Mouse (Mus musculus): ENCODE data around the gene Zfyve1. TPM values are rescaled to one million over a fixed set of nuclear protein-coding genes. Genes with fewer than 3 reads are reported as not detected.
"Not testable (repeated sequence)": the region's sequence is repeated elsewhere in the genome, so short reads cannot be mapped to it uniquely, and the experiment has no call there.

Zfyve1 gene
- total RNA-seq (2021) = 10 to 100 TPM; 45.9 to 48.2 TPM
- long read RNA-seq, full-length matches to known transcripts = 16 of 31 reads
- long read RNA-seq, partial matches to known transcripts = 5 of 31 reads
- long read RNA-seq, other reads (novel, unspliced or antisense) = 10 of 31 reads

DNA sequence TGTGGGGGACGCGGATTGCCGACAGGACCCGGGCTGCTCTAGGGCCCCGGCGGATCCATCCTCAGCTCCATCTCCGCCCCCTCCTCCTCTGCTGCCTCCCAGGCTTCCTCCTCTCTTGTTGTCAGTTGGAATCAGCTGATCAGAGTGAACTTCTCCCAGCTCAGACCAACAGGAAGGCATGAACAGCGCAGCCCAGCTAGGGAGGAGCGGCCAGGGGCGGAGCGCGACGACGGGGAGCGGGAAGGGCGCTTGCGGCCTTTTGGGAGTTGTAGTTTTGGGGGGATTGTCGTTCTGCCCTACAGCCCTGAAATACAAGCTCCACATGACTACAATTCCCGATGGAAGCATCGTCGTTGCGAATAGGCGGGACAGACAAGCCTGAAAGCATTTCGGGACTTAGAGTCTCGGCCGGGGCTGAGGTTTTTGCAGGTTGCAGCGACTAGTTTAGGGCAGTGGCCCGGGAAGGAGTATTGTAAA, at the start of gene Zfyve1:
Gene Zfyve1 (minus strand): TSS at position 198 of the 477 bp plus-strand sequence.
- peak; percentile 97 for DNase-seq (ENCODE audit: low spot score in 2 of 2)

DNA sequence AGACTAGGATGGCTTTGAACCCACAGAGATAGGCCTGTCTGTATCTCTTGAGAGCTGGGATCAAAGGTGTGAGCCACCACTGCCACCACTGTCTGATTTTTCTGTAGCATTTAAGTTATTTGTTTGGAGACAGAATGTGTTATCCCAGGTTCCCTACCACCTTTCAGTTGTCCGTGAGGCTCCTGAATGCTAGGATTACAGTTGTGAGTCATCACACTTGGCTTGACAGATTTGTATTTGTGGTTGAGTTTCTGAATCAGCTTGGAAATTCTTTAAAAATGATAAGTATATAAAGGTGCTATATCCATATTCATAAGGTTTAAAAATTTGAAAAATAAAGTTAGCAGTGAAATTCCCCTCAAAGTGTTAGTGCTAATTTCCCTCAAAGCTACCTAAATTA, 46.1 kb upstream of the Zfyve1 start:
- DNase-seq (ENCODE audit: low spot score in 2 of 2) = no peak

DNA sequence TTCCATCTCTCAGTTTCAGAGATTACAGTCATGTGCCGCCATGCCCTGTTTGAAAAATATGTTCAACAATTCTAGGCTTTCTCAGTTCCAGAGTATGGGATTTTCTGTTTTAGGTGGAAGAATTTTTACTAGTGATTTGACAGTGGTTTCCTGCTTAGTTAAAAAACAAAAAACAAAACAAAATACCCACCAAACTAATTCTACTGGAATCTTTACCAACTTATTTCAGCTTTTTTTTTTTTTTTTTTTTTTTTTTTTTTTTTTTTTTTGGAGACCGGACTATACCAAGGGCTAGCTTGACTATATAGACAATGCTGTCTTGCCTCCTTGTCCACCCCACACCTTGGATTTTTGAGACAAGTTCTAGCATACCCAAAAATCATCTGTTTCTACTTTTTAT, 44.2 kb upstream of the Zfyve1 start:
- DNase-seq (ENCODE audit: low spot score in 2 of 2) = no peak

DNA sequence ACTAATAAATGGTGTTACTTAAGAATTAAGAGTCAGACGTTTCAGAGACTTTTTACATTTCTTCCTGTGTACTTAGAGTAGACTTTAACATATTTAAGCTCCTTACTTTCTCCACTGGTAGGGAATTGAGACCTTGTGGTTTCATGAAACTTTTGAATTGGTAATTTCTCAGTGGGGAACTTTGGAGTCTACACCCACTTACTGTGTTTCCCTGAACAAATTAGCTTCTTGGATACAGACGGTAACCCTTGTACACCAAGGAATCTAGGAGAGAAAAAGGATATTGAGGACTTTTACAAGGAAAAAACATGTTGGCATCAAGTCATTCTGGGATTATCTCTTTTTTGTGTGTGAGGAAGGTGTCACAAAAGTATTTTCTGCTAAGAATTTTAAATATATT, 36.8 kb upstream of the Zfyve1 start:
- DNase-seq (ENCODE audit: low spot score in 2 of 2) = no peak

DNA sequence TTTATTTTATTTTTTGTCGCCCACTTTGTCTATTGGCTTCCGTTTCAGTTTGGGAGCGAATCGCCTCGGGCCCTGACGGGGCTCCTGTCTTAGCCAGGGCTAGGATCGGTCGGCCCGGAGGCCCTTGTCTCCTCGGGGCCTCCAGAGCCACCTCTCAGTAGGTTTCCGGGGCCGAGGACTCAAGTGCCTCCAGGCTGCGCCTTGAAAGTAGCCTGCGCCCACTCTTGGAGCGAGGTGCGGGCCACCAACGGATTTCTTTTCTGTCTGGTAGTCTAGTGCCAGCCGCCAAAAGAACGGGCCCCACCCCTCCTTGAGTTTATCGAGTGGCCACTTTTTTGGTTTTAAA, 35.6 kb upstream of the Zfyve1 start:
- peak; percentile 43 to 47 for DNase-seq (ENCODE audit: low spot score in 2 of 2)

DNA sequence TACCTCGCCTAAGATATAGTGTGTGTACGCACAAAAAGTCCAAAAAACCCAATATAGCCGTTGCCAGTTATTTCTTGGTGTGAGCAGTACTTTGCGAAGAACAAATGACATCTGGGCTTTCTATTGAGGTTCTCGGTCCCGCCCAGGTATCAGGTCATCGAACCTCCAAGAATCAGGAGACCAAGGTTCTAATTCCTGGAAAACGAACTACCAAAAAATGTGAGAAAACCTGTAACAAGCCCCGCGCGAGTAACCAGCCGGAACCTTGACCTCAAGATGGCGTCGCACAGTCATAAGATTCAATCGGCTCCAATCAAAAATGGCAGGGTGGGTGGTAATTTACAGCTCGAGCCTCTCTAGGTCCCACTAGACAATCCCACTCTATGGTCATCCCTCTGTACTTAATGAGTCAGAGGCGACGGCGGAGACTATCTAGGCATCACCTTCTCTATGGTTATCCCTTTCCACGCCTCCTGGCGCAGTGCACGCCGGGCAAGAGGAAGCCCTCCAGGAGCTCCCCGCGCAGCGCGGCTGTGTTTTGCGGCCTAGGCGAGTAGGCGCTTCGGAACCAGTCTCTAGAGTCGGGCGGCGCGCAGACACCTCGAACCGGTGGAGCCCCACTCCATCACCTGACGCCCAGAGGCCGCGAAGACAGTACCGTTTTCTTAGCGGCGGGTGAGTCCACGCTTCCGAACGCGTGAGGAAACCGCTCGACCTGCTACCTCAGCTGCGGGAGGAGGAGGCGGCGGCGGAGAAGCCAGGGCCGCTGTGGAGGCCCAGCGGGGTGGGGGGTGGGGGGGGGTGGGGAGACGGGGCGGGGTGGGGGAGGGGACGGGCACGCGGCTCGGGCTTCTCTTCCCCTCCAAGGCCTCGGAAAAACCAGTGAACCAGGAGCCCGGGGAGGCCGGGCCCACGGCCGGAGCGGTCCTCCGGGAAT, 35.0 kb upstream of the Zfyve1 start:
- DNase-seq (ENCODE audit: low spot score in 2 of 2) = peak; percentile 96 to 99

DNA sequence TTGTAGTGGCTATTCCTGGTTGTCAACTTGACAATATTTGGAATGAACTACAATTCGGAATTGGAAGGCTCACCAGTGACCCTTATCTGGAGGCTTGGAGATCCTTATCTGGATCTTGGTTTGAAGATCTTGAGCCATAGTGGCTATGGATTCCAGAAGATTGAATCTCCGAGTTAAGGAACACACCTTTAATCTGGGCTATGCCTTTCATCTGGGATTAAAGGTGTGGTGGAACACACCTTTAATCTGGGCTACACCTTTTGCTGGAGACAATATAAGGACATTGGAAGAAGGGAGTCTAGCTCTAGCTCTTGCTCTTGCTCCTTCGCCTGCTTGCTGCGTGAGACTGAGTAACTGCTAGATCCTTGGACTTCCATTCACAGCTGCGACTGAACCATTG, 33.9 kb upstream of the Zfyve1 start, which contains the start of gene Rbm25:
Gene Rbm25 (plus strand): TSS at position 301 of the 400 bp plus-strand sequence.
- not testable (repeated sequence) for DNase-seq (ENCODE audit: low spot score in 2 of 2)

DNA sequence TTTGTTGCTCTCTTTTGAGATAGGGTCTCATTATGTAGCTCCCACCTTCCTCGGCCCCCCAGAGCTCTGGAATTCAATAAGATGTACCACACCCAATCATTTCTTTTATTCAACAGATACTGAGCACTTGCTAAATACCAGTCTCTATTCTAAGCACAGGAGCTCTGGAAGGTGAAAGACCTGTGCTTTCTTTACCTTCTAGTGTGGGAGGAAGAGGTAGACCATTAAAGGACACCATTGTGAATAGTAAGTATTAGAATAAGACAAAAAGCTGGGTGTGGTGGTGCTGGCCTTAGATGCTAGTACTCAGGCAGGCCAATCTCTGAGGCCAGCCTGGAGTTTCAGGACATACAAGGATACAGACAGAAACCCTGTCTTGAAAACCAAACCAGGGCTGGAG, 27.3 kb upstream of the Zfyve1 start:
- DNase-seq (ENCODE audit: low spot score in 2 of 2) = no peak

DNA sequence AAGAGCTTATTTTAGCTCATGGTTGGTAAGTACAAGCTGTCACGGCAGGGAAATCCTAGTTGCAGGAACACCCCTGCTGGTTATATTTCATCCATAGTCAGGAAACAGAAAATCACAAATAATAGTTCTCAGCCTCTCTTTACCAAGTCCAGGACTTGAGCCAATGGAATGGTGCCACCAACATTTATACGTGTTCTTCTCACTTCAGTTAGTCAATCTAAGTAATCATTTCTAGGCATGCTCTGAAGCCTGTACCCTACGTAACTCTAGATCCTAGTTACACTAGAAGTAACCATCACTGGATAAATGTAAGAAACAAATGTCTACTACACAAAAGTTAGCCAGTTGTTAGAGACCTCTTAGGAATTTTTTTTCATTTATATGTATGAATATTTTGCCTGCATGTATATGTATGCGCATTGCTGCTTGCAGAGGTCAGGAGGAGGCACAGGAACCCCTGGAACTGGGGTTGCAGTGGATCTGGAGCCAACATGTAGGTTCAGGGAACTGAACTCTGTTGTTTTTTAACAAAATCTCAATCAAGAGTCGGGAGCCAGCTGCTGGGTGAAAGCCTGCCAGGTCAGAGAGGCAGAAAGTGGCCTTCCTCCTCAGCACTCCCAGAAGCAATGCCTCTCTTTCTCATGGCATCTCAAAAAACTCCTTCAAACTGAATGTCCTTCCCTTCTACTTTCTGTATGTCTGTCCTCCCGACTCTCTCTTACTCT, 25.2 kb upstream of the Zfyve1 start:
- DNase-seq (ENCODE audit: low spot score in 2 of 2) = no peak

DNA sequence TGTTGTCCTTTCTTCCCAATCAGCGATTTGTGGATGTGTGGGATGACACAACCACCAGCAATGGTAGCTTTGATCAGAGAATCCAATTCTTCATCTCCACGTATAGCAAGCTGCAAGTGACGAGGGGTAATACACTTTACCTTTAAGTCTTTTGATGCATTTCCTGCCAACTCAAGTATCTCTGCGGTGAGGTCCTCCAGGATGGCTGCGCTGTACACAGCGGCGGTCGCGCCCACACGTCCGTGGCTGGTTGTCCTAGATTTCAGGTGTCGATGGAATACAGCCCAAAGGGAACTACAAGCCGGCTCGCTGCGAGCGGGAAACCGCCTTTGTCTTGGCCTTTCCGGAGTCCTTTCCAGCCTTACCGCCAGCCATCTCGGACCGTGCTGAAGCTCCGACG, 23.7 kb upstream of the Zfyve1 start:
- DNase-seq (ENCODE audit: low spot score in 2 of 2) = not testable (repeated sequence)

DNA sequence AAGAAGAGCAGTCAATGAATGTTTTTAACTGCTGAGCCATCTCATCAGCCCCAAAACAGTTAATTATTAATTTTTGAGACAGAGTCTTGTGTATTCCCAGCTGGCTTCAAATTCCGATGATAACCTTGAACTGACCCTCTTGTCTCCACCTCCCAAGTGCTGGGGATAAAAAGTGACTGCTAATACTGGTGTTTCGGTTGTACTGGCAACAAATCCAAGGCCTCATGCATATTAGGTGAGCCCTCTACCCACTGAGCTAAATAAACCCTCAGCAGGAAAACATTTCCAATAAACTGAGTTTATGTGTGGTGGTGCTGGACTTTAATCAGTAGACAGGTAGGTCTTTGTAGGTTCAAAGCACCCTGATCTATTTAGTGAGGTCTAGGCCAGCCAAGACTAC, 22.0 kb upstream of the Zfyve1 start:
- no peak for DNase-seq (ENCODE audit: low spot score in 2 of 2)

DNA sequence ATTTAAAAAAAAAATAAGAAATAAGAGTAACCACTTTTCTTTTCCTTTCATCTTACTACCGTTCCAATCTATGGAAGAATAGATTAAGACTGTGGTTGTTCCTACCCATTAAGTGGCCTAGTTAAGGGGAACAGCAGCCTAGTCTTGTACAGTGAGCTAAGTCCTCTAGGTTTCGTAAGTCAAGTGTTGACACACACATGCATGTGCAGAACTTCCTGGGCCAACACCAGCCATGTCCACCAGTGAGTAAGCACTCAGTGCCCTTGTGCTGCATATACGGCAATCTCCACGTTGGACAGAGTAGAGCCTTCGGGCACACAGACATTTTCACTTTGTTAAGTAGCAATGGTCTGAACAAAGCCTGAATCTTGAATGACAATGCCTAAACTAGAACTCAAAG, 20.2 kb upstream of the Zfyve1 start:
- no peak for DNase-seq (ENCODE audit: low spot score in 2 of 2)

DNA sequence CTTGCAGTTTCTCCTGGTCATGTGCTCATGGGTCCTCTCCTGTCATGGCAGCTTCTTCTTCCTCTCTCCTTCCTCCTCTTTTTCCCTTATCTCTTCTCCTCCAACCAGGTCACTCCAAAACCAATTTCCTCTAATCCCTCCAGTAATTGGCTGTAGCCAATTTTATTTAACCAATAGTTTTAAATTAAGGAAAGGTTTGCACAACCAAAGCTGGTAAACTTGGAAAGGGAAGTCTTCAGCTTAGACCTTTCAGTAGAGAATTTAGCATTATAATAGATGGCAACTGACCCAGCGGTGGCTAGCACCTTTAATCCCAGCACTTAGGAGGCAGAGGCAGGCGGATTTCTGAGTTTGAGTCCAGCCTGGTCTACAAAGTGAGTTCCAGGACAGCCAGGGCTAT, 9.4 kb upstream of the Zfyve1 start:
- DNase-seq (ENCODE audit: low spot score in 2 of 2) = not testable (repeated sequence)

DNA sequence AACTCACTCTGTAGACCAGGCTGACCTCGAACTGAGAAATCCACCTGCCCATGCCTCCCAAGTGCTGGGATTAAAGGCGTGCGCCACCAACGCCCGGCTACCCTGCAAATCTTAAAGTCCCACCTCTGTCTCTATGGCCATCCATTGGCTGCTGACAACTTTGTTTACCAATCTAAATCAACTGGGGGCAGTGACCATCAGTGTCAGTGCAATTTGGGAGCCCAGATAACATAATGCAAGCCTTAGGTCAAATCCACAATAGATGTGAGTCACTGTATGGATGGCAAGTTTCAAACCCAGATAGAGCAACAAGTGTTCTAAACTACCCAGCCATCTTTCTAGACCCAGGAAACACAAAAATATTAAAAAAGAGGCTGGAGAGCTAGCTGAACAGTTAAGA, 5.3 kb upstream of the Zfyve1 start:
- no peak for DNase-seq (ENCODE audit: low spot score in 2 of 2)

DNA sequence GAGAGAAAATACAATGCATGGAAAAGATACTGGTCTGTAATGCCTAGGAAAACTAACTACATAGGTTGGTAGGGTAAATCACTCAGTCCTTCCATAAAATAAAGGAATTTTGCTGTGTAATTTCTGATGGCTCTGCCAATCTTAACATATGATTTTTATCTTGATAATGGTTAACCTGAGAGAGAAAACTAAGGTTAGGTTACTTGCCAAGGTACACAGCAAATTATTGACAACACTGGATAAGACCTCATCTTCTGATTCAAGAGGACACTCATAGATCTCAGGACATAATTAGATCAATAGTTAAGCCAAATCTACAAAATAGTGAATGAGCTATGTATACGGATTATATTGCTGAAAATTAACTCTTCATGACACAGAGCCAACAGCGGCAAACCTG, 859 bp upstream of the Zfyve1 start:
- no peak for DNase-seq (ENCODE audit: low spot score in 2 of 2)

DNA sequence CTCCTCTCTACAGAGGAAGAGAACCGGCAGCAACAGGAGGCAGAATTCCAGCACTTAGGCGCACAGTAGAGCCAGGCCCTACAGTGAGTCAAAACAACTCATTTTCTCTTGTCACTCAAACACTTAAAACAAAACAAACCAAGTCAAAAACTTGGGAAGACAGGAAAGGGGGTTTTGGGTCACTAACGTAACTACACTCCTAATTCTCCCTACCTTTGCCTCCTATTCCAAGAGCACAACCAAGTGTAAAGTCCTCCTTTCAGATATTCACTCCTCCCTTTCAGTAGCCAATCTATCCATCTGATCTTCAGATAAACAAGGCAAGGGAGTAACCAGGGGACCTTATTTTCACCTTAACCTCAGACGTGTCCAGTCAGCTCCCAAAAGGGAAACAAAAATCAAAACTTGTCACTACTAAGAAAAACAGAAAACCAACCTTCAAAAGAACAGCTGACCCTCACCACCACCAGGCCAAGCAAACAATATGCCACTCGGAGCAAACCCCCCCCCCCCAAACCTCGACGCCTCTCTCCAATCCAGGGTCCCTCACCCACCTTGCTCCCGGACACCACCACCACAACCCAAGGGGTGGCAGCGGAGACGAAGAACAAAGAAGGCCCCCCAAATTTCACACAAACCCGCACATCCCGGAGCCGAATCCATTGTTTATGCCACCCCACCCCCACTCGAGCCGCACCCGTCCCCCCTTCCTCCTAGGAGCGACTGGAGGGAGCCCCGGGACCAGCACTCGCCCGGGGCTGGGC, 649 bp downstream of the Zfyve1 start:
- no peak for DNase-seq (ENCODE audit: low spot score in 2 of 2)

DNA sequence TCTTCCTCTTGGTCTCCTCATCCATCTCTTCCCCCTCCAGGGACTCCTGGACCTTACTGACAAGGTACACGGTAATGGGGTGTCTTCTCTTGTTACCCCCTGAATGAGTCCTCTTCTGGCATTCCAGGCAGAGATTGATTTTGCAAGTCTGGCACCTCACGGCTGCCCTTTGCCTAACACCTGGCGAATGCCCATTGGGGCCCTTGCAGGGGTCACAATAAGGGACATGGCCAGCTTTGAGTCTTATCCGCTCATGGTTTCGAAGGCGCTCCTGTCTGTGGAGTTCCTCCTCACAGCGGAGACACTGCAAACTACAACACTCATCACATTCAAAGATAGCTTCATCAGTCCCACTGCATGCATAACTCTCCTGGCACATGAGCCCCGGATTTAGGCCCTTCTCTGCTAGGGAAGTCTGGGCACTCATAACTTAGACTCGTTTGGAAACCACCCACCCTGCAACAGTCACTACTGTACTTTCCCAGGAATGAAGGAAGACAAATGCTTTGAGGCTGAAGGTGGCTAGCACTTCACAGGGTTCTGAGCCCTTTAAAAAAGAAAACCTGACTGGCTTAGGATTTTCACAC, 2.5 kb downstream of the Zfyve1 start:
- no peak for DNase-seq (ENCODE audit: low spot score in 2 of 2)

DNA sequence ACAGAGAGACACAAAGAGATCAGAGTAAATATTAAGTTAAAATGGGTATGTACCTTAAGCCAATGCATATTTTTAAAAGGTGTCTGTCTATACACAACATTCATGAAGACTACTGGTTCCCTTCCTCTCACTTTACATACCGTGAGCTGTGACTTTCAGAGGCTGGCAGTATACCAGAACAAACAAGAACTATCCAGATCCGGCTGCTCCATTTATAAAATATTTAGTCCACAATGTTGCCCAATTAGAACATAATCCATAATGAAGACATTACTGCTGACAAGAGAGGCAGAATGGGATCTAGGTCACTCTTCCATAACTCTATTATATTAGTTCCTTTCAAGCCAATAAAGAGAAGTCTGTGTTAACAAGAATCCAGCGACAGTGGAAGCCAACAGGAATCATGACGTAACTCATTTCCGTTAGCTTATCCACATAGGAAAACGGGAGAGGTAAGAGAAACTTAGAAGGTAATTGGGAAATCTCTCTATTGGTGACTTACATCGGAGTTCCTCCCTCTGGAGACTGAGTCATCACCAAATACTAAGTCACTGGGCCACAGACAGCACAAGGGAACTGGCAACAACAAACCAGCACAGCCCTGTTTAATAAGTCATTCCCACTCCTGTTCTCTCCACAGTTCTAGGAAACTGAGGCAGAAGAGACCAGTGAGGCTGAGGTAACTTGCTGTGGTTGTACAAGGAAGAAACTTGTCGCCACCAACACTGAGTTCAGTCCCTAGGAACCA, 5.1 kb downstream of the Zfyve1 start:
- no peak for DNase-seq (ENCODE audit: low spot score in 2 of 2)

DNA sequence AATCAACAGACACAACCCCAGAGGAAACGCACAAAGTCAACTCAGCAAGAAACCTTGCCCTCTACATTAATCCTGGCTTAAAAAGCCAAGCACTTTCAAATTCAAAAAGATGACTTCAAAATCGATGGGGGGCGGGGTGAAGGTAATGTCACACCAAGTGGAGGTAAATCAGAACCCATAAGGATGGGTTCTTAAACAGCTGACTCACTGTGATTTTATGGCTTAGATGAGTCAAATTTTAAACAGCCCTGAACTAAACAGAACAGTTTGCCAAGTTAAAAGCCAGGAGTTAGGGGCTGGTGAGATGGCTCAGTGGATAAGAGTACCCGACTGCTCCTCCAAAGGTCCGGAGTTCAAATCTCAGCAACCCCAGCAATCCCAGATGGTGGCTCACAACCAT, 10.4 kb downstream of the Zfyve1 start:
- DNase-seq (ENCODE audit: low spot score in 2 of 2) = no peak

DNA sequence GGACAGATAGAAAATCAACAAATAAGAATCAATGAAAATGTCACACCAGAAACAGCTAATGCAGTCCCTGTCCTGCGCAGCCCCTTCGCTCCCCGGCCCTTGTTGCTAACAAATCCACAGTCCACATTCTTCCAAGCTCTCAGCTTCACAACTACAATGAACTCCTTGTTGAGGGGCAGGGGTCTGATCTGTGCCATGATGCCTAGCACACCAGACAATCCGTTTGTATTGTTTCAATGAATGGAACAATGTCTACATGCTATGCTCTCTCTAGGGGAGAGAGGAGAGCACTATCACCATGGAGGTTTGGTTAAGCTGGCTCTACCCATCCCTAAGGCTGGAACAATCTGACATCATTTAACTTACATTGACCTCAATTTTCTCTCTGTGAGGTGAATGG, 14.3 kb downstream of the Zfyve1 start:
- no peak for DNase-seq (ENCODE audit: low spot score in 2 of 2)

Measured in layer of hippocampus, adult 18-20 months (tissue).